Mouse (Mus musculus) retina, adult 2 months (tissue): Measurements from ENCODE around the gene Rfc4.
"Not testable (repeated sequence)": the region's sequence is repeated elsewhere in the genome, so short reads cannot be mapped to it uniquely, and the experiment has no call there.

Source experiments
- DNase-seq: peaks from one replicate; pipeline ENCODE4 v3.0.0-alpha.2; 2012; ENCODE audit warnings: low read depth, low spot score

Rfc4 gene

DNA sequence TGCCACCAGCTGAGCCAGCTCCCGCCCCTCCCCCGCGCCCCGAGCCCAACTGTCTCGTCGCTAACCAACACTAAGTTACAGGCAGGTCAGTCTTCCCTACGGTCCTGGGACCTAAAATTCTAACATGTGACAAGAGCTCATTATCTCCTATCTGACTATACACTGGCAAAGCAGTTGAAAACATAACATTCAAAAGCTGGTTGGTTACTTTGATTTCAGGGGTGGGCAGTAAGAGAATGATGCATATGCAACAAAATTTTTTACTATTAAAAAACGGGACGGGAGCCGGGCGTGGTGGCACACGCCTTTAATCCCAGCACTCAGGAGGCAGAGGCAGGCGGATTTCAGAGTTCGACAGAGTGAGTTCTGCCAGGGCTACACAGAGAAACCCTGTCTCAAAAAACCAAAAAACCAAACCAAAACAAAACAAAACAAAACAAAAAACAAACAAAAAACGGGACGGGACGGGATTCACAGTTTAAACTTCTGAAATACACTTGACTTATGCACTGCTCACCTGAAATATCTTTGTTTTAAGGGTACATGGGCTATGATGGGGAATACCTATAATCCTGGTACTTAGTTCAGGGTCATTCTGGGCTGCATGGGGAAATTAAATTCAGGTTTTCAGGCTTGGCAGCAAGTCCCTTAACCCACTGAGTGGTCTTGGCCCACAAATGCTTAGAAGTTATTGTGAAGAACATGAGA is 24.3 kb downstream of the Rfc4 start:
- DNase-seq, result no peak

DNA sequence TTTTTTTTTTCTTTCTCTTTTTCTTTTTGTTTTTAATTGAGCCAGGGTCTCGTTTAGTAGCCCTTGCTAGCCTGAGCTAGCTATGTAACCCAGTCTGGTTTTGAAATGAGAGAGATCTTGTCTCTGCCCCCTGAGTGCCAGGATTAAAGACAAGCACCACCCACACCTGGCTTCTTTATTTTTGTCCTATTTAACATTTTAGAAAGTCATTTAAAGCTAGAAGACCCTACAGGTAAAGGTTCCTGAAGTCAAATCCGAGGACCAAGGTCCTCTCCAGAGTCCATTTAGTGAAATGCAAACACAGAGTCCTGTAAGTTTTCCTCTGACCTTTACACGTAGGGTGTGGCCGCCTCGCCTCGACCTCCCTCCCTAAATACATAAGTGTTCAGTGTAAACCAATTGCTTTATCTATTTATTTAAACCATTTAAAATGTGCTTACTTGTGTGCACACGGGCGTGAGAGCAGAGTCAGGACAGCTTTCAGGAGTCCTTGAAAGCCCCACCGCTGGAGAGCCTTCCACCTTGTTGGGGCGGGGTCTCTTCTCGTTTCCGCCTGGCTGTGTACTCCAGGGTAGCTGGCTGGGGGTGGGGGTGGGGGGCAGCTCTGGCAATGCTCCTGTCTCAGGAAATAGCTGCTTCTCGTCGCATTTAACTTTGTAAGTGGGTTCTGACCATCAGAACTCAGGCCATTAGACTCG is 25.0 kb downstream of the Rfc4 start:
- DNase-seq, result no peak

DNA sequence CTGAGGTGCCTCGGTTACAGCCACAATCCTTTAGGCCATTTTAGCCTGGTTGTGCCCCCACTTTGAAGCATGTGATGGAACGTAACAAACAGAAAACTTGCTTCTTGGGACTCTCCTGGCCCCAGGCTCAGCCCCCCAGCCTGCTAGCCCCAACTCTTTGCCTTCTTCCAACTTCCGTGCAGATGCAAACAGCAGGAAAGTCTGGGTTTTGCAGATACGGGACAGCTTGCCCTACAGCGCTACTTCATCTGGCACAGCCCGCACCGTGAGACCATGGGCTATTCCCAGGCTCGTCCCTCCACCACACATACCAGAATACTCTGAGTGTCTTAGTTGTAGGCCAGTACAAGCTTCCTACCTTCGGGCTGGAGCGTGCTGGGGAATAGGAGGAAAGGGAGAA is 26.9 kb downstream of the Rfc4 start:
- DNase-seq, result no peak

DNA sequence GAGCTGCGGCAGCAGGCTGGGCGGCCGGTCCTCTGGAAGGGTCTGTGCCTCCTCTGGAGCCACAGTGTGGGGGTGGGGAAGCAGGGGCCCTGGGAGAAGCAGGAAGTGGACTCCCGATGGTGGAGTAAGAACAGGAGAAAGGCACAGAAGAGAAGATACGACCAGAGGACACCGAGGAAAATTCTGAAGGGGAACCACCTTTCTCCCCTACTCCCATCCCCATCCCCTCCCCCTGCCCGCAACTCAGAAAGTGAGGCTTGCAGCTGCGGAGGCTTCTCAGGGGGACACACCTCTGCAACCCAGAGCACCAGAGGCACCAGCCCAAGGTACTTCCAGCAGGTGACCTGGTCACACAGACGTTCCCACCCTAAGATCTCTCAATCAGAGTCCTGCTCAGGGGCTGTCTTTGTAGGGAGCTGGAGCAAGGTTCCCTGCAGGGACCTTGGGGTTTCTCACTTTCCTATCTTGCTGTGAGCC is 27.4 kb downstream of the Rfc4 start:
- no peak for DNase-seq

DNA sequence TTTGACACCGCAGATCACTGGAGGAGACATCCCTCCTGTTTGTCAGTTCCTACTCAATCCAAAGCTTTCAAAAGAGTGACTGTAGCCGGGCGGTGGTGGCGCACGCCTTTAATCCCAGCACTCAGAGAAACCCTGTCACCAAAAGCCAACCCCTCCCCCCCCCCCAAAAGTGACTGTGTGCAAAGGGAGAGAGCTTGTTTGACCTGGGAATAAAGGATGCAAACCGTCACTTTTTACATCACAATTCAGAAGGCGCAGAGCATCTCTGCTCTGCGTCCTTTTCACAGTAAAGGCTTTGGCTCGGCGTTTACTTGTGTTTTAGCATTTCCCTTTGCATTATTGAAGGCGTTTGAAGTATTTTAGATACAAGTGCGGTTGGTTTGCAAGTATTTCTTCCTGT is 27.9 kb downstream of the Rfc4 start:
- no peak for DNase-seq

DNA sequence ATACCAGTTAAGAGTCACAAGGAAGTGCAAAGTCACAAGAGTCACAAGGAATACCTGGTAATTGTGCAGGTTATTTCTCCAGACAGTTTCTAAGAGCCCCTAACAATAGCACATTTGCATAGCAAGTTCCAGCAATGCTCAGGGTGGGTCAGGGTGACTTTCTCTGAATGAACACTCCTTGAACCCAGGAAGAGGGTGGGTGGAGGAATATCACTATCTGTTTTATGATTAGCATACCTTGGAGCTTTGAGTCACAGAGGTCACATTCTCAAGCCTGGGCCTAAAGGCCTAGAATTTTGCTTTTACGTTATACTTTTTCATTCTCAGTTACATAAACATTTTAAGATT is 29.5 kb downstream of the Rfc4 start:
- DNase-seq, result not testable (repeated sequence)

DNA sequence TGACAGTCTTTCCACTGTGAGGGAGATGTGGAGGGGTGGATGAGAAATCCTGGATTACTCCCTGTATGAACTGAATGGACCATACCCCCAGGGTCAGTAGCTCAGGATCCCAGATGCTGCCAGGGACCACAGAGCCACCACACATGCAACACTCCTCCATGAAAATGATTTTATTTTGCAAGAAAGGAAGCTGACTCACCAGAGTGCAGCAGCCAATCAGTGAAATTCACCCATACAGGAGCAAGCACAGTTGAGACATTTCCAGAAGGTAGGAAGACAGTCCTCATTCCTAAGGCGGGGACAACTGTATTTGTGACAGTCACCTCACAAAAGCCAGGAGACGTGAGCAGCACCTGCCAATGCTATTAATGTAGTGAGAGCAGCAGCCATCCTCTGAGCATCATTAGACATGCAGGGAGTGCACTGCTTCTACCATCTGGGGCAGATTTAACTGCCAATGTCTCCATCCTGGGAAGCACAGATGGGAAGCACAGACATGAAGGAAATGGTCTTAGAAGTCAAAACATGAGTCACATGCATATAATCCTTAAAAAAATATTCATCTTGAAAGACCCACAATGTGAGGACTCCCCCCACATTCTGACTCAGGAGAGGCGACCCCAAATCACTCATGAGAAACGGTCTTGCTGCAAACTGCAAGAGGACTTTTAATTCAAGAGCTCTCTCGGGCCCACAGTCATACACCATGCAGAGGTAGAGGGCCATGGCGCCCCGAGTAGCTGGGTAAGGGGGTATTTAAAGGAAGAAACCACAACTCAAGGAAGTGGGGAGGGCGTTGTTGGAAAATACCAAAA is 30.0 kb downstream of the Rfc4 start:
- DNase-seq, result not testable (repeated sequence)

DNA sequence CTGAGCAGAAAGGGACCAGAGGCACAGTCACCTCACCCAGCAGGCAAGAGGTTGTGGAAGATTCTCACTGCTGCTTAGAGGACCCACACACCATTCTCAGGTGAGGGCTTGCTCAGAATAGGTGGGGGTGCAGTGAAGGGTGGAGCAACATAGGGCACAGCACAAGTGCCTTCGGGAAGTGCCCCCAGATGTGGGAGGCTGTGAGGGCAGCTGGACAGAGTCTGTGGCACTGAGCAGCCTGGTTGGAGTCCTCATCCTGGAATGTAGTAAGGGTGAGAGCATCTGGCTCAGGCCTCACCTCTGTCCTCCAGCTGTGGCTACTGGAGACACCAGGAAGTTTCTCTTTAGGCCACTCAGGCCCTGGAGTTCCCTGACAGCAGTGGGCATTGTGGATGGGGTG is 30.7 kb downstream of the Rfc4 start:
- not testable (repeated sequence) for DNase-seq

DNA sequence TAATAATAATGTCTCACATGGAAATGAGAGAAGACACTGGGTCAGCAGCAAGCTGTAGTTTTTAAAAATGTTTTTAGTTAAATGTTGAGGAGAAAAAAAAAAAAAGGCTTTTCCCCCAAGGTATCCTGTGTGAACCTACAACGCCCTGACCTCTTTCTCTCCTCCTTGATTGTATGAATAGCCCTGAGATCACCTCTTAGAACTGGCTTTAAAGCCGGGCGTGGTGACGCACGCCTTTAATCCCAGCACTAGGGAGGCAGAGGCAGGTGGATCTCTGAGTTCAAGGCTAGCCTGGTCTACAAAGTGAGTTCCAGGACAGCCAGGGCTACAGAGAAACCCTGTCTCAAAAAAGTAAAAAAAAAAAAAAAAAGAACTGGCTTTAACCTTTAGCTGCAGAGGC is 32.0 kb downstream of the Rfc4 start:
- not testable (repeated sequence) for DNase-seq

DNA sequence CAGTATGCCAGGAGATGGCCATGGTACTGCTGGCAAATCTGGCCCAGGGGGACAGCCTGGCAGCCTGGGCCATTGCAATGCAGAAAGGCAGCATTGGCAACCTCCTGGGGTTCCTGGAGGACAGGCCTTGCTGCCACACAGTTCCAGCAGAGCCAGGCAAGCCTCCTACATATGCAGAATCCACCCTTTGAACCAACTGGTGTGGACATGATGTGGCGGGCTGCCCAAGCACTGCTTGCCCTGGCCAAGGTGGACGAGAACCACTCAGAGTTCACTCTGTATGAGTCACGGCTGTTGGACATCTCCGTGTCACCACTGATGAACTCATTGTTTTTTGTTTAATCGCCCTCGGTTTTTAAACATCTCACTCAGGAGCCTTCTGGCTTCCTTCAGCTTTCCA is 33.4 kb downstream of the Rfc4 start:
- no peak for DNase-seq

DNA sequence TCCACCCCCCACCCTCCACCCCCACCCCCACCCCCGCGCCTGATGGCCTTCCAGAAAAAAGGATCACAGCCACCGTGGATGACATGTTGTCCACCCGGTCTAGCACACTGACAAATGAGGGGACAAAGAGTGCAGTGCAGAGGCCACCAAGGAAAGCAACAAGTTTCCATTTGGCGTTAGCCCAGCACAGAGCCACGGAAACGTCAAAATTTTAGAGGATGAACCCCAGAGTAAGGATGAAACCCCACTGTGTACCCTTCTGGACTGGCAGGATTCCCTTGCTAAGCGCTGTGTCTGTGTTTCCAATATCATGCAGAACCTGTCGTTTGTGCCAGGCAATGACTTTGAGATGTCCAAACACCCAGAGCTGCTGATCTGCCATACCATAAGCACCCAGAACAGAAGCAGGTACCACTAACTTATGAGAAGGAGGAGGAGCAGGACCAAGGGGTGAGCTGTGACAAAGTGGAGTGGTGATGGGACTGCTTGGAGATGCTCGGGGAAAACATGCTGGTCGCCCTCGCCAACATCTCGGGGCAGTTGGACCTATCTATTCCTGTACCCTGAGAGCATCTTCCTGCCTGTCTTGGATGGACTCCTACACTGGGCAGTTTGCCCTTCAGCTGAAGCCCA is 34.1 kb downstream of the Rfc4 start:
- DNase-seq, result no peak

DNA sequence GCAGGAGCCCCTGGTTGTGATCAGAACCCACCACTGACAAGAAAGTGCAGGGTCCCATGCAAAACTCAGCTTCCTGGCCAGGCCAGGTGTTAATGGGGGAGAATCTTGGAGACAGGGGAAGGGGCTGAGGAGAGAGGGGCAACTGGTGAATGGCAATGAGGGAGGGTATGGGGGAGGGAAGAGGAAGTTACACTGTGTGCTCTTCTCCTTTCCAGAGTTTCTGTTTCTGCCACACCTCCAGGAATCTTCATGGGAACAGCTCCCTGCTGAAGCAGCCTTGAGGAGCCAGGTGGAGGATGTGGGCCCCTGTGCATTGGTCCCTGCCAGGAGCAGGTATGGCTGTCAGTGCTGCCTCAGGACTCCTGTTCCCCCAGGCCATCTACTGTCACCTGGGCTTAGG is 36.2 kb downstream of the Rfc4 start:
- DNase-seq, result not testable (repeated sequence)

DNA sequence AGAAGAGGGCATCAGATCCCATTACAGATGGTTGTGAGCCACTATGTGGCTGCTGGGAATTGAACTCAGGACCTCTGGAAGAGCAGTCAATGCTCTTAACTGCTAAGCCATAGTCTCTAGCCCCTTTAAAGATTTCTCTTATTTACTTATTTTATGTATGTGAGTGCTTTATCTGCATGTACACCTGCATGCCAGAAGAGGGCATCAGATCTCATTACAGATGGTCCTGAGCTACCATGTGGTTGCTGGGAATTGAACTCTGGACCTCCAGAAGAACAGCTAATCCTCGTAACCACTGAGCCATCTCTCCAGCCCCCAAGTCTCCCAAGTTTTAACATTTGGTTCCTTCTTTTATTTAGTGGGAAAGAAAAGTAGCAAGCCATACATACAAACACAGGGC is 39.0 kb downstream of the Rfc4 start:
- DNase-seq, result not testable (repeated sequence)

DNA sequence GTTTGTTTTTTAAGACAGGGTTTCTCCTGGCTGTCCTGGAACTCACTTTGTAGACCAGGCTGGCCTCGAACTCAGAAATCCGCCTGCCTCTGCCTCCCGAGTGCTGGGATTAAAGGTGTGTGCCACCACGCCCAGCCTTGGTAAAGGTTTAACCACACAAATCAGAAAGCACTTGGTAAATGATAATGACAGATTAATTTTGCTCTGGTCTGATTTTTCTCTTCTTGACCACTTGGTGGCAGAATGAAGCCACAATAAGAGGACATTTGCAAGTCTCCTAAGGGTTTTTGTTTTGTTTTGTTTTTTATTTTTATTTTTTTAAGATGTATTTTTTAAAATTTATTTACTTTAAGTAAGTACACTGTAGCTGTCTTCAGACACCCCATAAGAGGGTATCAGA is 39.8 kb downstream of the Rfc4 start:
- DNase-seq, result not testable (repeated sequence)

DNA sequence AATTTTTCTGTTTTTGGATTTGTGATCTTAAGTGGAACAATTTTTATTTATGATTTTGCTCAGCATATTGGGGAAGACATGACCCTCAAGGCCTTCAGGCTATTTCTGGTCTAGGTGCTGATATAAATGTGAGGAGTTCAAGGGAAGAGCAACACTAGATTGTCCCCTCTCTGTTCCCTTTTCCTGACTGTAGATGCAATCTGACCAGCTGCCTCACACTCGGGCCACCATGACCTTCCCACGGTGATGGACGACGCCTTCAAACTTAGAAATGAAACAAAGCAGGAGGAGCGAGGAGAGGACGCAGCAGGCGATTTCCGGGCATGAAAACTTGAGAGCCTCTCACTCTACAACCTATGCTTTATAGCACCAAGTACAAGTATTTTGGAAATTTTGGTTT is 40.4 kb downstream of the Rfc4 start:
- DNase-seq, result not testable (repeated sequence)

DNA sequence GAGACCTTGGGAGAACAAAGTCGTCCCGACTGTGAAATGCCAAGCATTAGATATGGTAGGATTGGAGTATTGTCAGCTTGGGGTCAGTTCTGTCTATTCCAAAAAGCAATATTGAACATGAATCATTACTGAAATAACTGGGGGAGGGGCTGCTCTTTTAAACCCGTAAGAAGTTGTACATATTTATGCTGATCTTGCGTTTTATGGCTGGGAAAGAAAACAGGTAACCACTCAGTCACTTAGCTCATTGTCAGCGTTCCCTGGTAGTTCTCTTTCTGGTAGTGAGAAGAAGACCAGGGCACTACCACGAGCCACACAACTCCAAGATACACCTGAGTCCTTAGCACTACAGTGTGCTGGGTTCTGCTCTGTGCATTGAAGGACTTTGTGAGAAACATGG is 50.0 kb downstream of the Rfc4 start:
- DNase-seq, result not testable (repeated sequence)
